Mouse (Mus musculus) embryonic facial prominence, embryonic 12.5 days (tissue): Measurements from ENCODE around the gene Slc25a17. TPM values are rescaled to one million over a fixed set of nuclear protein-coding genes. Genes with fewer than 3 reads are reported as not detected.

Experiments
- ATAC-seq: fragments of 200-750 bp; cut with Nextera tagmentation; 2 replicates; pipeline ENCODE4 v1.8.0; 2017; ENCODE audit not compliant: insufficient number of reproducible peaks, insufficient read depth, low FRiP score, low TSS enrichment
- H3K27ac ChIP-seq: fragments of 300-500 bp; sonication (generic); 2 replicates; pipeline ENCODE4 v1.5.1; 2016; ENCODE audit warnings: mild to moderate bottlenecking
- H3K27me3 ChIP-seq: fragments of 300-500 bp; sonication (generic); 2 replicates; pipeline ENCODE4 v1.6.1; 2016; ENCODE audit warnings: mild to moderate bottlenecking, moderate library complexity
- H3K36me3 ChIP-seq: fragments of 300-500 bp; sonication (generic); 2 replicates; pipeline ENCODE4 v1.6.1; 2016; ENCODE audit warnings: mild to moderate bottlenecking
- H3K4me1 ChIP-seq: fragments of 300-500 bp; sonication (generic); 2 replicates; pipeline ENCODE4 v1.6.1; 2016
- H3K4me2 ChIP-seq: fragments of 300-500 bp; sonication (generic); replicated peaks from 2 replicates; pipeline ENCODE4 v1.6.1; 2016; ENCODE audit warnings: mild to moderate bottlenecking, moderate library complexity
- H3K4me3 ChIP-seq: fragments of 300-500 bp; sonication (generic); 2 replicates; pipeline ENCODE4 v1.5.1; 2016; ENCODE audit warnings: mild to moderate bottlenecking
- H3K9ac ChIP-seq: fragments of 300-500 bp; sonication (generic); 2 replicates; pipeline ENCODE4 v1.6.1; 2016; ENCODE audit warnings: mild to moderate bottlenecking, moderate library complexity
- H3K9me3 ChIP-seq: fragments of 300-500 bp; sonication (generic); 2 replicates; pipeline ENCODE4 v1.6.1; 2016; ENCODE audit warnings: mild to moderate bottlenecking, moderate library complexity
- WGBS: fragments of 180-500 bp; shearing (Covaris S2); methylation state at CpG from one replicate; pipeline ENCODE4 v1.1.7; 2016; 5-methylcytosine and 5-hydroxymethylcytosine counted together
- polyA plus RNA-seq: library from polyadenylated mRNA; unstranded; fragments of >200 nt; fragmentation: Nextera tagmentation; extraction: Ambion mirVana; gene quantifications from 2 replicates; pipeline ENCODE4 v1.2.1, GENCODE M21; 2016

The Slc25a17 gene
- polyA plus RNA-seq: 112 TPM in 2 replicates

GRCm38 (mm10) chr15:81360345-81361021, at the start of gene Slc25a17:
TSS of gene Slc25a17 (minus strand) at chr15:81360812.
- 1% methylated on average over 30 of the region's 30 CpGs for WGBS
- Histone ChIP-seq H3K4me2 (peak within 1 kb of the TSS; percentile 69), H3K9ac (peak within 1 kb of the TSS; percentile 76), H3K9me3 (no peaks in the 10 kb centered on the region), H3K4me3 (peak within 1 kb of the TSS; percentile 74), H3K27me3 (no peaks in the 10 kb centered on the region), H3K27ac (peak within 1 kb of the TSS; percentile 81), H3K4me1 (peaks cover 21% of the 10 kb centered on the region), H3K36me3 (peaks cover 17% of the 10 kb centered on the region)
- peak; percentile 99 for ATAC-seq

DNA sequence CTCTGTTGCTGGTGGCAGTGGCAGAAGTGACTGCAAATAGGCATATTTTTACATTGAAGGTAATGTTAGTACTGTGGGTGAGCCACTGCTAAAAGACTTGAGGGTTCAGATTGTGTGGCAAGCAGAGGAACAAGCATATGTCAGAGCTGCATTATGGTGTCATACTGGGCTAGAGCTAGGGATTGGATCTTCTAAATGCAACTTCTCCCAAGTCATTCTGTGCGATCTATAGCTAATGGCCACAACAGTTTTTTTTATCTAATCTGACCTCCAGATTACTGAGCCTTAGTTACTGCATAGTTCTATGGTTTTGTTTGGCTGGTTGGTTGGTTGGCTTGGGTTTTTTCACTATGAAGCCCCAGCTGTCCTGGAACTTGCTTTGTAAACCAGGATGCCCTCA, 47.6 kb upstream of the Slc25a17 start, which contains the start of gene Dnajb7:
Gene Dnajb7, minus strand, starts transcription at position 101 of the 400 bp plus-strand sequence.
- no peaks in the 10 kb centered on the region for H3K4me1 ChIP-seq
- H3K27me3 ChIP-seq: no peaks in the 10 kb centered on the region
- no peak for ATAC-seq
- no peak within 1 kb of the TSS for H3K4me2 ChIP-seq
- H3K9me3 ChIP-seq: no peaks in the 10 kb centered on the region
- no peak within 1 kb of the TSS for H3K27ac ChIP-seq
- no peak within 1 kb of the TSS for H3K9ac ChIP-seq
- 92% methylated on average over 1 of the region's 1 CpGs for WGBS
- H3K36me3 ChIP-seq: no peaks in the 10 kb centered on the region
- H3K4me3 ChIP-seq: no peak within 1 kb of the TSS

DNA sequence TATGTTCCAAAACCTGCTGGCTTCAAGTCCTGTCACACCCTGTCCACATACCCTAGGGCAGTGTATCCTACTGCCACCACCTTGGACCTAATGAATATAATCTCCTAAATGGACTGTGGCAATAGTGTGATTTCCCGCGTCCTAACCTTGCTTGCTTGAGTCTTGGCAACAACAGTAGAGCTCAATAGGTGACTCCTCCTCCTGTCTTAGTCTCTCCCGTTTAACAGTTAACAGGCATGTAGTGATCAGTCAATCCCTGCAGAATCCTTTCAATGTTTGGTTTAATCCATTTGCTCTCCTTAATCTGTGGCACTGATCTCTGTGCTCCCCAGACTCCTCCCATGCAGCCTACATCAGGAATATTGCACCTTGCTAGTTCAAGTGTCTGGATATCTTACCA, 44.4 kb upstream of the Slc25a17 start:
- Histone ChIP-seq H3K4me3 (no peak overlapping the region), H3K36me3 (no peaks in the 10 kb centered on the region), H3K4me2 (no peak overlapping the region), H3K27me3 (no peaks in the 10 kb centered on the region), H3K27ac (no peak overlapping the region), H3K9ac (no peak overlapping the region), H3K4me1 (peaks cover 6% of the 10 kb centered on the region; the same call in 1 of the 2 replicates), H3K9me3 (no peaks in the 10 kb centered on the region)
- WGBS: 87% methylated on average over 3 of the region's 3 CpGs
- no peak for ATAC-seq

- H3K36me3 ChIP-seq: no peaks in the 10 kb centered on the region
- no peaks in the 10 kb centered on the region for H3K9me3 ChIP-seq
- peak within 1 kb of the TSS; percentile 95 for H3K4me3 ChIP-seq
- ATAC-seq: peak; percentile 99
- H3K4me2 ChIP-seq: peak within 1 kb of the TSS; percentile 78
- WGBS: under 1% methylated on average over 50 of the region's 50 CpGs
- peaks cover 16% of the 10 kb centered on the region for H3K4me1 ChIP-seq
- no peaks in the 10 kb centered on the region for H3K27me3 ChIP-seq
- H3K9ac ChIP-seq: peak within 1 kb of the TSS; percentile 93
- H3K27ac ChIP-seq: peak within 1 kb of the TSS; percentile 94
These were observed 39.2 kb upstream of the Slc25a17 start, which contains the start of the genes St13 and Xpnpep3 for GRCm38 (mm10) chr15:81399638-81400315. TSS of gene St13 (minus strand) at chr15:81400077. TSS of gene Xpnpep3 (plus strand) at chr15:81400138.

DNA sequence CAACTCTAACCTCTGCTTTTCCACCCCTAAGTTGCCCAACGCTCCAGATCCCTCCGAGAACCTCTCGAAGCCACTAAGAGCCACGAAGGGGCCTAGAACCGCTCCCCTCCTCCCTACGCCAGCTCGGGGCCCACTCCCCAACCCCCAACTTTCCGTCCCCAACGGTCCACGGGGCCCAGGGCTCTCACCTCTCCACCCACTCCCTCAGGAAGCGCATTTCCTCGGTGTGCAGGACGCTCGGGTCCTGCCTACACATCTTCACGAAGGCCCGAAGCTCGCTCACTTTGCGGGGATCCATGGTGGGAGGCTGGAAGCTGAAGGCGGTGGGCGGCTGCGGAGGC, 38.7 kb upstream of the Slc25a17 start:
- WGBS: under 1% methylated on average over 21 of the region's 21 CpGs
- Histone ChIP-seq H3K36me3 (no peaks in the 10 kb centered on the region), H3K27ac (peak overlapping the region; percentile 94), H3K27me3 (no peaks in the 10 kb centered on the region), H3K4me3 (peak overlapping the region; percentile 95), H3K4me2 (peak overlapping the region; percentile 78), H3K9ac (peak overlapping the region; percentile 93), H3K9me3 (no peaks in the 10 kb centered on the region), H3K4me1 (peaks cover 16% of the 10 kb centered on the region)
- ATAC-seq: peak; percentile 73

DNA sequence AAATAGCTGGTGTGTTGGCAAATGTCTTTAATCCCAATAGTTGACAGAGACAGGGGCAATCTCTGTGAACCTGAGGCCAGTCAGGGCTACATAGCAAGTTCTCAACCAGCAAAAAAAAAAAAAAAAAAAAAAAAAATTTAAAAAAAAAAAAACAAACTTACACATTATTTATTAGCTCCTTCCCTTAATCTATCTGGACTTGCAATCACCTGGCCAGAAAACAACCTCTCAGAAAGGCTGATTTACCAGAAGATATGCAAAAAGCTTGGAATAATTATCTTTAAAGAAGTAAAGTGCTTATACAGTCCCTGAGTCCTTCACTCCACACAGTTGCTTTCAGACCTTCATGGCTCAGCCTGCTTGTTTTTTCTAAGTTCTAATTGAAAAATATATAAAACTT, 37.6 kb upstream of the Slc25a17 start:
- ATAC-seq: no peak
- peak overlapping the region; percentile 95 for H3K4me3 ChIP-seq
- no peaks in the 10 kb centered on the region for H3K36me3 ChIP-seq
- no peak overlapping the region for H3K9ac ChIP-seq
- no peak overlapping the region for H3K27ac ChIP-seq
- peaks cover 16% of the 10 kb centered on the region for H3K4me1 ChIP-seq
- no peaks in the 10 kb centered on the region for H3K27me3 ChIP-seq
- H3K9me3 ChIP-seq: no peaks in the 10 kb centered on the region
- peak overlapping the region; percentile 78 for H3K4me2 ChIP-seq

GRCm38 (mm10) chr15:81394211-81394915, 33.8 kb upstream of the Slc25a17 start:
- Histone ChIP-seq H3K4me2 (no peak overlapping the region), H3K9ac (no peak overlapping the region), H3K9me3 (no peaks in the 10 kb centered on the region), H3K27me3 (no peaks in the 10 kb centered on the region), H3K4me3 (no peak overlapping the region), H3K36me3 (peaks cover 25% of the 10 kb centered on the region), H3K4me1 (peaks cover 10% of the 10 kb centered on the region), H3K27ac (no peak overlapping the region)
- WGBS: 88% methylated on average over 8 of the region's 8 CpGs
- no peak for ATAC-seq

DNA sequence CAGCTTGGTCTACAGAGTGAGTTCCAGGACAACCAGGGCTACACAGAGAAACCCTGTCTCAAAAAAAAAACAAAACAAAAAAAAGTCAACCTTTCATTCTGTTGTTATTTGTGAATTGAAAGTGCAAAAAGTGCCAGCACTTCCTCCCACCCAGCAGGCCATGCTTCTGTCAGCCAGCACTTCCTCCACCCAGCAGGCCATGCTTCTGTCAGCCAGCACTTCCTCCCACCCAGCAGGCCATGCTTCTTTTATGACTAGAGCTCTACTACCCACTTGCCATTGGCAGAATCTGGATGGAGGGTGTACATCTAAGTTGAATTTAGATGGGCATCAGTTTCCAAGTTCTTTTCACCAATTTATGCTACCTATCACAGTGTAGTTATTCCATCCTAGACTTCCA, 32.4 kb upstream of the Slc25a17 start:
- Histone ChIP-seq H3K27ac (no peak overlapping the region), H3K4me1 (peaks cover 6% of the 10 kb centered on the region; the same call in 1 of the 2 replicates), H3K9ac (no peak overlapping the region), H3K36me3 (peaks cover 37% of the 10 kb centered on the region), H3K27me3 (no peaks in the 10 kb centered on the region), H3K4me2 (no peak overlapping the region), H3K4me3 (no peak overlapping the region), H3K9me3 (no peaks in the 10 kb centered on the region)
- ATAC-seq: no peak

- peaks cover 86% of the 10 kb centered on the region for H3K36me3 ChIP-seq
- no peak for ATAC-seq
- 95% methylated on average over 5 of the region's 5 CpGs for WGBS
- no peaks in the 10 kb centered on the region for H3K9me3 ChIP-seq
- no peak overlapping the region for H3K4me3 ChIP-seq
- no peaks in the 10 kb centered on the region for H3K4me1 ChIP-seq
- no peak overlapping the region for H3K27ac ChIP-seq
- H3K9ac ChIP-seq: no peak overlapping the region
- H3K27me3 ChIP-seq: no peaks in the 10 kb centered on the region
- no peak overlapping the region for H3K4me2 ChIP-seq
These were observed 25.7 kb upstream of the Slc25a17 start for GRCm38 (mm10) chr15:81386327-81386726.

DNA sequence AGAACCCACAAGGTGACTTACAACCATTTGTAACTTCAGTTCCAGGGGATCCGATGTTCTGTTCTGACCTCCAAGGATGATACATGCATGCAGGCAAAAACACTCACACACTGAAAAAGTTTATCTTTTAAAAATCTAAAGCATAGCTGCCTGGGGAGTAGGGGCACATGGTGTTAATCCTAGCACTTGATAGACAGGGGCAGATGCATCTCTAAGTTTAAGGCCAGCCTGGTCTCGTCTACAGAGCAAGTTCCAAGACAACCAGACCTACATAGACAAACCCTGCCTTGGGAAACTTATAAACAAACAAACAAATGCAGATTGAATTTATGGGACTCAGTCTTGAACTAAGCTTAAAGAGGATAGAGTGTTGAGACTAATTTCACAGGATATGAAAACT, 18.2 kb upstream of the Slc25a17 start:
- peaks cover 60% of the 10 kb centered on the region for H3K36me3 ChIP-seq
- H3K9ac ChIP-seq: no peak overlapping the region
- H3K27ac ChIP-seq: no peak overlapping the region
- 75% methylated on average over 2 of the region's 2 CpGs for WGBS
- H3K9me3 ChIP-seq: no peaks in the 10 kb centered on the region
- no peak for ATAC-seq
- no peak overlapping the region for H3K4me2 ChIP-seq
- no peak overlapping the region for H3K4me3 ChIP-seq
- no peaks in the 10 kb centered on the region for H3K27me3 ChIP-seq
- no peaks in the 10 kb centered on the region for H3K4me1 ChIP-seq

DNA sequence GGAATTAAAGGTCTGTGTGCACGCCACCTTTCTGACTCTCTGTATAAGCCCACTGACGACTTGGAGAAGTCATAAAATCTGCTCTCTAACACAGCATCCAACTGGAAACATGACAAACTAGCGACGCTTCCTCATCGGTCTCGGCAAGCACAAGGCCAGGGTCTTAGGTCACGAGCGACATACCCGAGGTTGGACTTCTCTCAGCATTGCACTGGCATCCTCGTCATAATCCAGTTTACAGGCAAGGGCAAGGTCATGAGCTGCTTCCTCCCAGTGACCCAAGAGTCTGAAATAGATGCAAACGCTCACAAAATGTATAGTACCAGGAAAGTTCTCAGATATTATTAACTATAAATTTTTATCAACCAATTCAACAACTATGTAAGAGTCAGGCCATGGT, 14.0 kb upstream of the Slc25a17 start:
- no peaks in the 10 kb centered on the region for H3K4me1 ChIP-seq

GRCm38 (mm10) chr15:81370356-81370755, 9.7 kb upstream of the Slc25a17 start:
- Histone ChIP-seq H3K36me3 (peaks cover 70% of the 10 kb centered on the region), H3K9me3 (no peaks in the 10 kb centered on the region), H3K9ac (no peak overlapping the region), H3K27me3 (no peaks in the 10 kb centered on the region), H3K4me2 (no peak overlapping the region), H3K4me1 (no peaks in the 10 kb centered on the region), H3K4me3 (no peak overlapping the region), H3K27ac (no peak overlapping the region)
- ATAC-seq: no peak
- 44% methylated on average over 1 of the region's 1 CpGs for WGBS

More for the DNA sequence above, 14.0 kb upstream of the Slc25a17 start:
- Histone ChIP-seq H3K27ac (no peak overlapping the region), H3K27me3 (no peaks in the 10 kb centered on the region), H3K4me2 (no peak overlapping the region), H3K9ac (no peak overlapping the region), H3K9me3 (no peaks in the 10 kb centered on the region), H3K36me3 (peaks cover 61% of the 10 kb centered on the region), H3K4me3 (no peak overlapping the region)
- 91% methylated on average over 11 of the region's 11 CpGs for WGBS
- no peak for ATAC-seq
